Mouse (Mus musculus) embryonic facial prominence, embryonic 12.5 days (tissue): Measurements from ENCODE around the gene Gm20772. TPM values are rescaled to one million over a fixed set of nuclear protein-coding genes. Genes with fewer than 3 reads are reported as not detected.
"Not testable (repeated sequence)": the region's sequence is repeated elsewhere in the genome, so short reads cannot be mapped to it uniquely, and the experiment has no call there.

ENCODE experiments used
- ATAC-seq: fragments of 200-750 bp; cut with Nextera tagmentation; 2 replicates; pipeline ENCODE4 v1.8.0; 2017; ENCODE audit not compliant: insufficient number of reproducible peaks, insufficient read depth, low FRiP score, low TSS enrichment
- H3K27ac ChIP-seq: fragments of 300-500 bp; sonication (generic); 2 replicates; pipeline ENCODE4 v1.5.1; 2016; ENCODE audit warnings: mild to moderate bottlenecking
- H3K27me3 ChIP-seq: fragments of 300-500 bp; sonication (generic); 2 replicates; pipeline ENCODE4 v1.6.1; 2016; ENCODE audit warnings: mild to moderate bottlenecking, moderate library complexity
- H3K36me3 ChIP-seq: fragments of 300-500 bp; sonication (generic); 2 replicates; pipeline ENCODE4 v1.6.1; 2016; ENCODE audit warnings: mild to moderate bottlenecking
- H3K4me1 ChIP-seq: fragments of 300-500 bp; sonication (generic); 2 replicates; pipeline ENCODE4 v1.6.1; 2016
- H3K4me2 ChIP-seq: fragments of 300-500 bp; sonication (generic); replicated peaks from 2 replicates; pipeline ENCODE4 v1.6.1; 2016; ENCODE audit warnings: mild to moderate bottlenecking, moderate library complexity
- H3K4me3 ChIP-seq: fragments of 300-500 bp; sonication (generic); 2 replicates; pipeline ENCODE4 v1.5.1; 2016; ENCODE audit warnings: mild to moderate bottlenecking
- H3K9ac ChIP-seq: fragments of 300-500 bp; sonication (generic); 2 replicates; pipeline ENCODE4 v1.6.1; 2016; ENCODE audit warnings: mild to moderate bottlenecking, moderate library complexity
- H3K9me3 ChIP-seq: fragments of 300-500 bp; sonication (generic); 2 replicates; pipeline ENCODE4 v1.6.1; 2016; ENCODE audit warnings: mild to moderate bottlenecking, moderate library complexity
- WGBS: fragments of 180-500 bp; shearing (Covaris S2); methylation state at CpG from one replicate; pipeline ENCODE4 v1.1.7; 2016; 5-methylcytosine and 5-hydroxymethylcytosine counted together
- polyA plus RNA-seq: library from polyadenylated mRNA; unstranded; fragments of >200 nt; fragmentation: Nextera tagmentation; extraction: Ambion mirVana; gene quantifications from 2 replicates; pipeline ENCODE4 v1.2.1, GENCODE M21; 2016

Gene Gm20772
- not detected in 2 replicates for polyA plus RNA-seq

- H3K9ac ChIP-seq, H3K27ac ChIP-seq, H3K27me3 ChIP-seq, H3K4me3 ChIP-seq, H3K36me3 ChIP-seq, H3K4me1 ChIP-seq, H3K9me3 ChIP-seq, H3K4me2 ChIP-seq, ATAC-seq: not testable (repeated sequence)
Measured at GRCm38 (mm10) chrY:17874441-17874840, at the start of gene Gm20772, which contains the start of gene Gm20831. Gm20772 (plus strand) TSS chrY:17874741. Gm20831 (plus strand) TSS chrY:17874741.

DNA sequence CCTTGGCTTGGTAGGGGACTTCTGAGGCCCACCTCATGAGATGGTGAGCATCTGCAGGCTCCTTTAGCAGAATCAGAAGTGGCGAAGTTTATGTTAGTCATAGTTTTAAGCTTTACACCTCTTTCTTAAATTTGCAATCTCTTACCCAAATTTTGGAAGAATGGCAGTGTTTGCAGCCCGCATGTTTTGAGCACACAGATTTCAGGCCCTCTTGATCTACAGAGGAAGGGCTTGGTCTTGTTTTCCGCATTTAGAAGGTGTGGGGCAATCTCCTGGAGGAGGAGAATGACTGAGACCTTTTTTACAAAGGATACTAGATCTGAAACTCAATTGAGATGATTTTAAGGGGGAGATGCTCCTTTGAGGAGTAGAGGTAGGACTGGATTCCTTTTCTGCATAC is 28.4 kb upstream of the Gm20772 start, which contains the start of gene Gm21904:
TSS of gene Gm21904 (minus strand) at position 101 of the 400 bp plus-strand sequence.
- WGBS, result no CpG with 5 or more reads among the region's 3 CpGs
- not testable (repeated sequence) for H3K9me3 ChIP-seq, H3K4me2 ChIP-seq, H3K4me3 ChIP-seq, H3K27ac ChIP-seq, H3K36me3 ChIP-seq, ATAC-seq, H3K4me1 ChIP-seq, H3K9ac ChIP-seq, H3K27me3 ChIP-seq

Other genes starting within 250 kb of the Gm20772 start
- gene Gm21904, start 28.5 kb upstream of the Gm20772 start, polyA plus RNA-seq, result not detected in 2 replicates
- not detected in 2 replicates for gene Gm20831, start within 50 bp of the Gm20772 start, polyA plus RNA-seq
- not detected in 2 replicates for gene Srsy, start 62.6 kb downstream of the Gm20772 start, polyA plus RNA-seq
- gene Gm21764, start 187.1 kb downstream of the Gm20772 start, polyA plus RNA-seq, result not detected in 2 replicates
- gene Ssty1, start 214.4 kb downstream of the Gm20772 start, polyA plus RNA-seq, result not detected in 2 replicates